Mouse (Mus musculus) thymus, postnatal 36 days (tissue): ENCODE measurements around the gene Tnfrsf8.
"Not testable (repeated sequence)": the region's sequence is repeated elsewhere in the genome, so short reads cannot be mapped to it uniquely, and the experiment has no call there.

Experiments used
- DNase-seq, 2 experiments: peaks; one replicate each; pipeline ENCODE4 v3.0.0; 2022; ENCODE audit warnings: mixed read lengths in 2 of 2

Tnfrsf8 gene

GRCm38 (mm10) chr4:145314836-145315467 is at the start of gene Tnfrsf8:
Tnfrsf8 (minus strand) TSS chr4:145315164.
- DNase-seq = peak; percentile 62 to 80

DNA sequence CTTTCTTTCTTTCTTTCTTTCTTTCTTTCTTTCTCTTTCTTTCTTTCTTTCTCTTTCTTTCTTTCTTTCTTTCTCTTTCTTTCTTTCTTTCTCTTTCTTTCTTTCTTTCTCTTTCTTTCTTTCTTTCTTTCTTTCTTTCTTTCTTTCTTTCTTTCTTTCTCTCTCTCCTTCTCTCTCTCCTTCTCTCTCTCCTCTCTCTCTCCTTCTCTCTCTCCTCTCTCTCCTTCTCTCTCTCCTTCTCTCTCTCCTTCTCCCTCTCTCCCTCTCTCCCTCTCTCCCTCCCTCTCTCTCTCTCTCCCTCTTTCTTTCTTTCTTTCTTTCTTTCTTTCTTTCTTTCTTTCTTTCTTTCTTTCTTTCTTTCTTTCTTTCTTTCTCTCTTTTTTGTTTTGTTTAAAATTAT is 46.7 kb upstream of the Tnfrsf8 start:
- DNase-seq = not testable (repeated sequence)

- DNase-seq = peak; percentile 45 to 72
Measured at GRCm38 (mm10) chr4:145361065-145361464, 46.1 kb upstream of the Tnfrsf8 start.

DNA sequence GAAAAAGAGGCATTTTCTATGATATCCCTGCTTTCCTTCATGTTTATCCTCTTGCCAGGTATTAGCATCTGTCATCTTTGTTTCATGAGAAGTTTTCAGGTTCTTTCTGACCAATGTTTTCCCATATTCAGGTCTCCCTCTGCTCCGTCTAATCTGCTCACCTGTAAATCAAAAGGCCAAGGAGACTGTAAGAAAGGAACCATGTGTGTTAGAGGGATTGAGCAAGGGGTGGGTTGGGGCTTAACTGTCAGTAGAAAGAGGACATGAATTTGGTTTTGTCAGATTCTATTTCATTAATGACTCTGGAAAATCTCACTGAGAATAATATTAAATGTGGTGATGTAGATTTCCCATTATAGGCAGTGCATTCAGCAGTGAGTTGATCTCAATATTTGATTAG is 45.6 kb upstream of the Tnfrsf8 start:
- no peak for DNase-seq

- no peak for DNase-seq
Measured at GRCm38 (mm10) chr4:145356234-145356633, 41.3 kb upstream of the Tnfrsf8 start.

DNA sequence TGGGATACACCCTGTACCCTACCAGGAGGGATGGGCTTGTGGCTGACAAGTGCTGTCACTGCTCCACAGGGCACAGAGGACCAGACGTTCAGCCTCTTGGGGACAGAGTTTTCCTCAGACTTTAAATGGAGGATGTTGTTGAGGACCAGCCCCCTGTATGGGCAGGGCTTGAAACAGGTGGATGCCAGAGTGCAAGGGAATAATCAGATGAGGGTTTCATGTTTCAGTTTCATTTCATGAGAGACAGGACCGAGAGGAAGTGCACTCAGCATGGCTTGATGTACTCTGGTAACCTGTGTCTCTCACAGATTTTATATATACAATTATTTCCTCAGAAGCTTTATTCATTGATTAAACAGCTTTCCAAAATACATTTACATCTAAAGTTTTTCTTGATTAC is 38.9 kb upstream of the Tnfrsf8 start:
- no peak for DNase-seq

DNA sequence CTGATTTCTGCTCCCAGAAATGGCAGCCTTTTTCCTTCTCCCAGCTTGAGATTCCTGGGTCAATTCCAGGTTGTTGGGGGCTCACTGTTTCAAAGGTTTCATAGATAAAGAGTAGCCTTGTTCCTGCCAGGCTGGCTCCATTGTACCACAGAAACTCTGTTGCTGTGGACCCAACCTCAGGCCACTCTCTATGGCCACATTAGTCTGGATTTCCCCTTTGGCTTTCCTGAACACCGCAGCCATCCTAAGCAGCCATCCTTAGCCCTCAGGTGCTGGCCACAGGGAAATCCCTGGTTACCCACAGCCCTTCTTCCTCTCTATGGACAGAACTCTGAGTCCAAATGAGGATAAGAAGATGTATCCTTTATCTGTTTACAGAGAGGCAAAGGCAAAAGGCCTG is 30.0 kb upstream of the Tnfrsf8 start:
- no peak for DNase-seq

DNA sequence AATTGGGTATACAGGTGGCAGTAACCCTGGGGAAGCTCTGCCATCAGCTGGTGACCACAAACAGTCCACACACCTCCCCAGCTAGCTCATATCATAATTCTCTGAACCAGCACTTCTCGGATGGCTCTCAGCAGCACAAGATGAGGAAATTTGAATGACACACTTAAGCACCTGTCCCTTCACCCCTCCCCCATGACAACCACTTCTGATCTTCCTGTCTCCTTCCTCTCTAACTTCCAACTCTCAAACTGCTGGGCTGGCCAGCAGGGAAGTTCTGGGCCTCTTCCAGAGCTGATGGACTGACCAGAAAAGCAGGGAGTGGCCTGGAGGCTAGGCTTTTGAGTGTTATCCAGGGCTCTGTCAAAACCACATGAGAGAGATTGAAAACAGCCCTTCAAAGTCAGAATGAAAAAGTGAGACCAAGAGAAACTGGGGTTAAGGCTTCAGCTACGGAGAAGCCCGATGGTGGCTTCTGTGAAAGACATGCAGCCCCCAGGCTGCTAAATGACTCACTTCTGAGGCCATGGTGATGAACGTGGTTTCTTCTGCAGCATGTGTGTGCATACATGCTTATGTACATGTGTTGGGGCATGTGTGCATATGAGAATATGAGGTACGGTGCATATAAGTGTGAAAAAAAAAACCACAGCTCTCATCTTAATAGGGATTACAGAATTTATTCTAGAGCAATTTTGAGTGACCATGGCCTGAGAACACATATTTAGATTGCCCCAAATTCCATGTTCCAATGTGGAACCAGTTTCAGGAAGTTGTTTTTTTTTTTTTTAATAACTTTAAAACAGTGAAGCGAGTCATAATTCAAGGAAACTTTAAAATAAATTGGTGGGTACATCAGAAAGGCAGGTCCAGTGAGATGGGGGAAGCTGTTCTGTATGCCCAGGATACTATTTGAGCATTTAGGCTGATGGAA is 27.2 kb upstream of the Tnfrsf8 start:
- peak; percentile 62 to 67 for DNase-seq

DNA sequence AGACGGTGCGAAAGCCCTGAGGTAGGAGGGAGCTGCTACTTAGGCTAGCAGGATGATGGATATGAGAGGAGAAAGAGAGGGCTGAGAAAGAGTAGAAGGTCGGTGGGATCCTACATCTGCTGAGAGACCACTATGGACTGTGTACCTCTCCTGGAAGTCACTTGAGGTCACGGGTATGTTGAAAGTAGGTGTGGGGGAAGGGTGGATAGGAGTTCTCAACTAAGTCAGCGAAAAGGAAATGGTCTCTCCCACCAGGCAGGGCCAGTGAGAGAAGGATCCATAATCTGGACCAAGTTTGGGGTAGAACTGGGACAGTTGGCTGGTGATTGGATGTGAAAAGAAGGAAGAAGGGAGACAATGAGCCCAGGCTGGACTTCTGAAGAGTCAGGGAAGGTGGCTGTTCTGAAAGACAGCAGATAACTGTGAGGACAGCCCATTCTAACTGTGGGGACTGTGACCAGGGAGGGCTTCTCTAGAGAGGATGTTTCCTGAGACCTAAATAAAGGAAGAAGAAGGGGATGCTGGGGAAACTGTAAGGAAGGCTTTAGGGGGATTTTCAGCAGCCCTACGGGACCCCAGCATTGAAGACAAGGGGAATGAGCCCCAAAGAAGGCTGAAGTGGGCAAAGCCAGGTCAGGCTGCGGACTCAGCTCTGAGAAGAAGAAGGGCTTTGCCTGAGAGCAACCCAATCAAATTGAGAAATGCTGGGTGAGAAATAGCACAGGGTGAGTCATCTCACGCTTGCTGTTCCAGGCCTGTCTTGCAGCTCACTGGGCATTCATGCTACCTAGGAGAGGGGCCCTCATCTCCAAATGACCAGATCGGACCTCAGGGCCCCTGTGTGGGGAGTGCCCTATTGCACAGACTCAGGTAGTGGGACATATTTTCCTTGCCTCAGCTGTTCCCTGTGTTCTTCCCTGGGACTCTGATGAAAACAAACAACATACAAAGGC is 23.2 kb upstream of the Tnfrsf8 start:
- no peak for DNase-seq

GRCm38 (mm10) chr4:145336587-145336986 is 21.6 kb upstream of the Tnfrsf8 start:
- DNase-seq = no peak

- no peak for DNase-seq
Measured at GRCm38 (mm10) chr4:145336019-145336418, 21.1 kb upstream of the Tnfrsf8 start.

DNA sequence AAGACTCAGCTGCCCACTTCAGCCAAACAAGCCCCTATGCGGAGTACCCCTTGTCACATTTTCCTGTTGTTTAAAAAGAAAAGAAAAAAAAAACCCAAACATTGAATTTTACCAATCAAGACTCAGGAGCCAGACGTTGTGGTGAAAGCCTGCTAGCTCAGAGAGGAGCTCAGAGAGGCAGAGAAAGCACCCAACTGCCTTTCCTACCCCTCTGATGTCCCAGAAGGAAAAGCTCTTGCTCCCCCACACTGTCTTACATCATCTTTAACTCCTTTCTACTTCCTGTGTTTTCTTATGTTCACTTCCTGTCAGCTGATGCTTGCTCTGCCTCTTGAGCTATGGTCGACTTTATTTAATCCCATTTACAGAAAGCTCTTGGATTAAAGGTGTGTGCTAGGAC is 8.7 kb upstream of the Tnfrsf8 start:
- DNase-seq = no peak

DNA sequence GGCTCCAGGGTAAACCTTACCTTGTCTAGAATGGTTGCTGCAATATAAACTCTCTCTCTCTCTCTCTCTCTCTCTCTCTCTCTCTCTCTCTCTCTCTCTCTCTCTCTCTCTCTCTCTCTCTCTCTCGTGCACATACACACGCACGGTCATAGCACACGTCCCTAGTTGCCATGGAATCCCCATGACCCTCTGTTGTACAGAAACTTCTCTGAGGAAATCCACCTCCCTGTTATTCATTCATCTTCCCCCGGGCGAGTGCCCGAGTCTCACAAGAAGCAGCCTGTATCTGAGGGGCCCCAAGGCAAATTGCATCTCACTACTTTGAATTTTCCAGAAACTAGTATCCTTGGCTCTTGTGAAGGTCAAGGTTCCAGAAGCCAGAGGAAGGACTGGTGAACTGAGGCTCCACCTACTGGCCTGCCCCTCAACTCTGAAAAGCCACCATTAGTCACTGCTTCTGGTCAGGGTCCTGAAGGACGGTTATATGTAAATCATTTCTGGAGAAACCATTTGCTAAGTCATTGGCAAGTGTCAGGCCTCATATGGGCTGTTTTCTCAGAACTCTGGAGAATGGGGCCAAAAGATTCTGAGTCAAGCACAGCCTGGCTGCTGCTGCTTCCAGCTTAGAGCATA is 8.1 kb upstream of the Tnfrsf8 start:
- no peak for DNase-seq

GRCm38 (mm10) chr4:145322211-145322610 is 7.2 kb upstream of the Tnfrsf8 start:
- no peak for DNase-seq

DNA sequence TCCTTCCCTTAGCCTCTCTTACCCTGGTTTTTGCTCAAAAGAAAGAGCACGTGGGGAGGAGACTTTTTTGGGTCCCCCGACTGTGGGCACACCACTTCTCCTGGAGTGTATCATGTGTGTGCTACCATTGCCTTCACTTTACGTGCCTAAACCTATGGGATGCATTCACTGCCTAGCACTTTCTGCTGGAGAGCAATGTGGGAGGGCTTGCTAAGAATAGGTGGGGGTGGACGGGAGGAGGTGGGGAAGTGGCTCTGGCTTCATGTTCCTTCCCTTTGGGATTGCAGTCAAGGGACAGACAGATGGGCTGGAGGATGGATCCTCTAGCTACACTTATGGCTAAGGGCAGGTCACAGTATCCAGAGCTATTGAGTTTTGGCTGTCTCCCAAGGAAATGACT is 5.7 kb upstream of the Tnfrsf8 start:
- peak in 1 of 2 experiments; percentile 0 for DNase-seq

GRCm38 (mm10) chr4:145319274-145320226 is 4.6 kb upstream of the Tnfrsf8 start:
- peak; percentile 46 to 65 for DNase-seq

DNA sequence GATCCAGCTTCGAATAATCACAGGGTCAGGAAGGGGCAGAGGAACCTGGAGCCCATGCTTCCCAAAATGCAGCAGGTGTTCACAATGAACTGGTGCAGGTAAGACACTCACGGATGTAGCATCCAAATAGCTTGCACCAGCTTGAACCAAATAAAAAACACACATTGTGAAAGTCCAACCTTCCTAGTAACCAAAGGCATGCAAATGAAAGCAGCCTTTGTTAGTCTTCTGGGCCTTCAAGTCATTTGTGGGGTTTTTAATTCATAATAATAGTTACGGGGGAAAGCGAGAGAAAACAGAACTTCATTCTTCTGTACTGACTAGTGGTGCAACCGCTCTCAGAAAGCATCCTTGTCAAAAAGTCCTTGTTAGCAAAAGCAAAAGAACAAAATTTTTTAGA is 1.7 kb upstream of the Tnfrsf8 start:
- DNase-seq = no peak

GRCm38 (mm10) chr4:145313966-145314365 is 998 bp downstream of the Tnfrsf8 start:
- peak; percentile 25 to 40 for DNase-seq

DNA sequence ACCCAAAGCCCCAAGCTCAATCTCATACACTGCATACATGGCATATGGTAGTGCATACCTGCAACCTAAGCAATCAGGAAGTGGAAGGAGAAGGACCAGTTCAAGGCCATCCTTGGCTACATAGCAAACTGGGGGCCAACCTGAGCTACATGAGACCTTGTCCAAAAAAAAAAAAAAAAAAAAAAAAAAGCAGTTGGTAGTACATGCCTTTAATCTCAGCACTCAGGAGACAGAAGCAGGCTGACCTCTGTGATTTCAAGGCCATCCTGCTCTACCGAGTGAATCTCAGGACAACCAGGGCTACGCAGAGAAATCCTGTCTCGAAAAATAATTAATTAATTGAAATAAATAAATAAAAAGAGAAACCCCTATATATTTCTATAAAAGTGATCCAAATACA is 1.7 kb downstream of the Tnfrsf8 start:
- DNase-seq = no peak

DNA sequence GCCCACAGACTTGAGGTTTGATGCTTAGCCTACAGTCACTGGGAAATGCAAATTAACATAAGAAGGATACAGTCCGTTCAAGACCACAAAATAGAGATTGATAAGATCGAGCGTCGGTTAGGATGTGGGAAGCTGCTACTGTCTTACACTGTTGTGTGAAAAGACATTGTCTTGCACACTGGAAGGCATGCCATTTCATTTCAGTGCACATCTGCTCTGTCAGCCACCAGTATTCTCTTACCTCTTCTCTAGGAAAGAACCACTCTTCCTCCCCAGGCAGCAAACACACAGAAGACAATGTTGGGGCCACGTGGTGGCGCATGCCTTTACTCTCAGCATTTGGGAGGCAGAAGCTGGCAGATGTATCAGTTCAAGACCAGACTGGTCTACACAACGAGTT is 2.4 kb downstream of the Tnfrsf8 start:
- DNase-seq = peak; percentile 79 to 83

GRCm38 (mm10) chr4:145310859-145311258 is 4.1 kb downstream of the Tnfrsf8 start:
- DNase-seq = no peak
